Mouse (Mus musculus) cerebellum, postnatal 10 days (tissue): Measurements from ENCODE around the gene Serpini1.

Source experiments
- DNase-seq, 2 experiments: peaks; one replicate each; pipeline ENCODE4 v3.0.0; 2021; ENCODE audit warnings: mixed read lengths in 2 of 2

Gene Serpini1

DNA sequence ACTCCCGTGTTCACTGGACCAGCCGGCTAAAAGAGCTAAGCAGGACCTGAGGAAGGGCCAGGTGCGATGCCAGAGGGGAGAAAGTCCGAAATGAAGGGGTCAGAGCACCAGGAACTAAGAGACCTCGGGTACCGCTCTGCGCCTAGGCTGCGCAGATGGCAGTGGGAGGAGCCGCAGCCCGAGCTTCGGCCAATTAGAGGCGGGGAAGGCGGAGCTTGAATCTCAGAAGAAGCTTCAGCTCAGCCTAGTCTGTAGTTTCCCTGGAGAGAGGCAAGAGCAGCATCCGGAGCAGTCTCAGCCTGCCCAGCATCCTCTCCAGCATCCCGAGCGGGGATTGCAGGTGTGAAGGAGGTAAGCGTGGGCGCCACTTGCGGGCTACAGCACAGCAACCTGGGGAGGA, at the start of gene Serpini1:
Serpini1 (plus strand) TSS at position 256 of the 400 bp plus-strand sequence.
- peak; percentile 93 to 96 for DNase-seq

DNA sequence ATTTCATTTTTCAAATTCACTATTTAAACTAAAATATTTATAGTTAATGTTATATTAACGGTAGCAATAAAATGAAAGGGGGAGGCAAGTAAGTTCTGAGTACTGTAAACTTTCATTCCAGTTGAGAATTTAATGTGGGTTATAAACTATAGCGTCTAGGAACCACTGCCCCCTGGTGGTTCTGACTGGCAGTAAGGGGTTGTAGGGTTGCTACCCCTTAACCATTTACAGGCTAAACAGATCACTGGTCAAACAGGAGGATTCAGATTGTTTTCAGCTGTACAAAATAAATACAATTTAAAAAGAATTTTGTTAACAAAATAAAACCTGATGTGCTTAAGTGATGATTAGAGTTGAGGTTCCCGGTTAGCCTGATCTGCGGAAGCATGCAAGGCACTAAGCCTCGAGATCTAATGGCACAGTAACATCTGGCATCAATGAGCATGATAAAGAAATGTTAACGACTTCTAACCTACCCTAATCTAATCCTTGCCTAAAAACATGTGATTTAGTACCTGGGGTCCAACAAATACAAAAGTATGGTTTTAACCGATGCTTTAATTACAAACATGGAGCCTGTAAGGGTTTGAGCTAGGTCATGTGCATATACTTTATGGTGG, 39.6 kb upstream of the Serpini1 start:
- DNase-seq: peak; percentile 69 to 73

DNA sequence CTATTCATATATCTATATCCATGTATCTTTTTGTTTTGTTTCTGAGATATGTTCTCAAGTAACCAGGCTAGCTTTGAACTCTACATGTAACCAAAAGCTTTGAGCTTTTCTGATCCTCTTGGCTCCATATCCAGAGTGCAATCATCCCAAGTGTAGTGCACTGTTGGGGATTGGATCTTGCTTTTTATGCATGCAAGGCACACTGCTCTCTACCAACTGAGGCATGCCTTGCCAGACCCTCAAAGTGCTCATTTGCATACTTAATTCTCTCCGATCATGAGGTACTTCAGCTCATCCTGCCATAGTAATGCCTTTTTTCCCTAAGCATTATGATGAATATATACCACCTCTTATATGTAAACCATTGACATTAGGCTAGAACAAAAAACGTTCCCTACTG, 36.0 kb upstream of the Serpini1 start:
- DNase-seq: no peak

DNA sequence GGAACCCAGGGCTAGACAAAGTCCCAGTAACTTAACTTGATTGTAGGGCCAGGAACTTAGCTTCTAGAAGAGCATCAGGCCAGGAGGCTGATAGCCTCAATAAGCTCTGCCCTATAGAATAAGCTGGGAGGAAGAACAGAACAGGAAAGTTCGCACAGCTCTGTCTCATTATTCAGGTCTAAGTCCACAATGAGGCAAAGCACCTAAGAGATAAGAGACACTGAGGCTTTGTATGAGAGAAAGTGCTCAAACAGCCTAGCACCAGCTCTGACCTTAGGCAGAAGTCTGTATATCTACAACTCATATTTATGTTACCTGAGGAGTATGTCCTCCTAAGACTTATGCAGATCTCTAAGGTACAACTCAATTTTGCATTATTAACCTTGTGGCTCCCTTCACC, 34.8 kb upstream of the Serpini1 start:
- DNase-seq: no peak

DNA sequence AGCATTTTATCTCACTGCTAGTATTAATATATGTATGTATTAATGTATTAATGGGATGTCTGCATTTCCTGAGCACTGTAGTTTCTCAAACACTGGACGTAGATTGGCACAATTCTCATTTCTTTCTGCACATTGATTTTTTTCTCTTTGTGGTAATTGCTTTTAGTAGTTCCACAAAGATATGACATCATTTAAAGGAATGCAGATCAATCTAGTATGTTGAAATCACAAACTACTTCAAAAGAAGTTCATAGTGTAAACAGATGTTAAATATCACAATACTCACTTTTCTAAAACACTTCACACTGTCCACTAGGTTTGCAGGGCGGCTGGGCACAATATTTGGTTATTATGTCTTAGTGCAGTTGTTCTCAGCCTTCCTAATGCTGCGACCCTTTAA, 26.3 kb upstream of the Serpini1 start:
- DNase-seq: no peak

DNA sequence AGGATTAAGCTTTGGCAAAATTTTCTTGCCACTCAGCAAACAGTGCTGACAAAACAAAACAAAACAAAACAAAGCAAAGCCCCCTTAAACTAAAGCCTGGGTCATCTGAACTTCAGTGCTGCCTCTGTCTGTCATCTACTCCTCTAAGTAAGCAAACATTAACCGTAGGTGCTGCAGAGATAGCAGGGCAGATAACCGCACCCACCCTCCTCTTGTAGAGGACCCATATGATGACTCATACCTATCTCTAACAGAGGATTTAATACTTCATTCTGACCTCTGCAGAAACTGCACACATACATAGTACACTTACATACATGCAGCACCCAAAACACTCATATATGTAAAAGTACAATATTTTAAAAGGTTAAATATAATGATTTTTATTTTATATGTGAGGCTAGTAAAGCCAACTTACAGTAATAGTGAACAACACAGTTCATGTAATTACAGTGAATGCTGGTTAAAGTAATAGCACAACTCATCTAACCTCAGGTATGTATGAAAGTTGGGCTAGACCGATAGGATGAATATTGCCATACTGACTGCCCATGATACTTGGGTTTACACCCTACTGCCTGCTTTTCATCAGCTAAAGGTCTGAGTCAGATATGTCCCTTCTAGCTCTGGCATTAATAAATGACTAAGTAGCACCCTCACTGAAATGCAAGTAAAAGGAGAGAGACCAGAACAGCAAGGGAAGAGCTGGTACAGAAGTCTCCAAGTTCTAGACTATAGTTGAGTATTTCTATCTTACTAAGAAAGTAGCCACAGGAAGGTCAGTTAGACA, 23.1 kb upstream of the Serpini1 start:
- no peak for DNase-seq

DNA sequence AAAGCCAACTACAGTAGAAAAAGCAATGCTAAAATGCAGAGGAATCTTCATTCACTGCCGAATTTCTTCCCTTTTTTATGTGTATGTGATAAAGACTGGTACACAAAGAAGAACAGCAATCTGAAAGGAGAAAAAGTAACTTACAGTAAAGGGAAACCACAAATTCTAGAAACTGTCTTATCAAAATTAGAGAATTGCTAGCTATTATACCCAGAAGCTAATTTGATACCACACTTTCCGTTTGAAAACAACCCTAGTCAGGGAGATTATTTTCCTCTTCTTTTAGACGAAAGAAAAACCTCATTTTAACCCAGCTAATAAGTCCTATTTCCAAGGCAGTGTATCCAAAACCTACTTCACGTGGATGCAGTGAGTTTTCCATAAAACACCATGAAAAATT, 16.1 kb upstream of the Serpini1 start:
- DNase-seq: no peak

DNA sequence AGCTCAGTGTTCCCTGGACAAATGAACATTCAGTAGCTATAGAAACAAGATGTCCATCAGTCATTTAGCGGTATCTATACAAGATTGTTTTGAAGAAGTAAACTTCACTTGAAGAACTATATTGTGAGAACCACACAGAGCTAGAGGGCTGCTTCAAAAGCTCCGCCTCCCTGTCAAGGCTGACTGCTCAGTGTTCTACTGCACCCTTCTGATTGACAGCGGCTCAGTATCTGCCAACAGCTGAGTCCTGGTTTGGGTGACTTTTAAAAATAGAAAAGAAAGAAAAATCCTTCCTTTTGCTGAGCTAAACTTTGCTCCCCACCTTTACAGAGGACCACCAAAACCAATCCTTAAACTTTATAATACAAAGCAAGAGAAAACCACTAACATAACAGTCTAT, 14.5 kb upstream of the Serpini1 start:
- DNase-seq: no peak

DNA sequence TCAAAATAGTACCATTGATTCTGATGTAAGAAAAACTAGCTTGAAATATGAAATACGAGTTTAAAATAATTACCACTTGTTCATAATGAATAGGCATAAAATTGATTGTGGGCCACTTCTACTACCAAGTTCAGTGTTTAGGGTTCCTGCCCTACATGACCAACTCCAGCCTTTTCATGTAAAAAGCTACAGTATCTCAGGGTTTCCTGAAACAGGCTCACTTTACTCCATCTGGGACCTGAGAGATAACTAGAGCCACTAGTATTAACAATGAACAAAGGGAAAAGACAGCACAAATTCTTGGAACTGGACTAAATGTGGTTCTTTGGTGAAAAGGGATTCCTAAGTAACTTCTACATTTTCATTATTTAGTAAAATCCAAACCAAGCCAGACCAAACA, 13.1 kb upstream of the Serpini1 start:
- DNase-seq: no peak

DNA sequence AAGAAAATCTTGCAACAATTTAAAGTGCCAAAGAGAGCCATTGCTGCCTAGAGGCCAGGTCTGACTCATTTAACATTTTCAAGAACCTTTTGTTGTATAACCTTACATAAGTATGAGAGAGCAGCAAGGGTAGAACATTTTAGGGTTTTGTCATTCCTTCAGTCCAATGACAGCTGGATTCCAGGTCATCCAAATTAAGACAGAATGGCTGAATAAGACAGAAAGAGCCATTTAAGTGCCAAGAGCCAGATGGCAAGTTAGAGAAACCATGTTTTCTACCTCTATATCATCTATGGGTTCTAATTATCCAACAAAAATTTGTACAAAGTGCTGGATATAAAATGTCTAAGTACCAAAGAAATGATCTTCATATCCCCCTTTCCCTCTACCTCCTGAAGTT, 6.1 kb upstream of the Serpini1 start:
- peak; percentile 10 to 40 for DNase-seq

DNA sequence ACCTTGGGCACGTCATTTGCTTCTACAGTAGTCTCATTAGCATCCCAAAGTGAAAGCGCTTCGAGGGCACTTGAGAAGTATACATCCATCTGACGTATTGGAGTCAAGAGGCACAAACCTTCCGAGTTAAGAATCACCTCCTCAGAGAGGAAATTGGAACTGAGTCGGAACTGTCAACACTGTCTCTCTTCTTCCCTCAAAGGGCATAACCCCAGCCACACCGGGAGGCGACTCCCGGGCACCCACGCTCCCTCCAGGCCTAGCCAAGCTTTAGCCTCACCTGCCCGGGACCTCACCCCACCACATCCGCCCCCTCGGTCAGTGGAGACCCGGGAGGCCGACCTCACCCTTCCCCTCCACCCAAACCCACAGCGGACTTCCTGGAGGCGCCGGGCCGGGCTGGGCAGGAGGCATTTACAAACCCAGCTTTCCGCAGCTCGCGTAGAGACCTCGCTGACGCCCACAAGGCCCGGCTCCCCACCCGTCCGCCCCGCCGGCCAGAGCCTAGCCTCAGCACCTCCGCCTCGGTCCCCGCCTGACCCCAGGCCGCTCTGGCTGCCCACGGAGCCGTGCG, 1.1 kb upstream of the Serpini1 start:
- no peak for DNase-seq

DNA sequence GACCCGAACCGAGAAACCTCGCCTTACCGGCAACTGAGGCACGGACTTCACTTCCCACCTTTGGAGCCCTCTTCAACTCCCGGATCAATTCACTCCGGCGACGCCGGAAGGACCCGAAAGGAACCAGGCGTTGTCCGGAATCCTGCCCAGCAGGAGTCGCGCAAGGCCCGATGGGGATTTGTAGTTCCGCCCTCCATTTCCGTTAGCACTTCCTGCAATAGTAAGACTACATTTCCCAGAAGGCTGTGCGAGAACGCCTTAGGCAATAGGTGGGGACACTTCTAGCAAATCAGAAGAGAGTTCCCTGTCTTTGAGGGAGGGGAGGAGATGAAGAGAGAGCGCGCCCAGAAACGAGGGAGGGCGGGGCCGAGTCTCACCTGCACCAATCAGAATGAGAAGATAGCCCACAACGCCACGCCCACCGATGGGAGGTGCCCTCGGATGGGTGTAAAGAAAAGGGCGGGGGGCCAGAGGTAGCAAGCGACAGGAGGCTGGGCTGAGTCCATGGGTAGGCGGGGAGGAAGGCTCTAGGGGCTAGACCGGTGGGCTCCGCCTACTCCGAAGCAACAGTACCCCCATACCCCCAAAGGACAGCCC, 554 bp upstream of the Serpini1 start, which contains the start of gene Pdcd10:
Pdcd10 (minus strand) TSS at position 162 of the 597 bp plus-strand sequence.
- DNase-seq: peak; percentile 100

DNA sequence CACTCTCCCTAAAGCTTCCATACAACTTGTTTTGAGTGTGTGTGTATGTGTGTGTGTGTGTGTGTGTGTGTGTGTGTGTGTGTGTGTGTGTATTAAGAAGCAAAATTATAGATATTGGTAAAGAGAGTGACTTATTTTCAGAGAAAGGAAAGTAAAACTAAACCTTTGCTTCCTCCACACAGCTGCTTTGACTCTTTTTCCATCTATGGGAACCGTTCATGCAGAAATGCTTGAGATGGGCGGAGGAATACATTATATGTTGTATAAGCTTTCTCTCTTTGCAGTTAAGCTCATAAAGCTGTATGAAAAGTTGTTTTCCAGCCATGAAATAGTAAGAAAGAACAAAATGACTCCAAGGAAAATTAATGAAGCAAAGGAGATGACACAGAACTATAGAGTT, 16.7 kb downstream of the Serpini1 start:
- DNase-seq: no peak

DNA sequence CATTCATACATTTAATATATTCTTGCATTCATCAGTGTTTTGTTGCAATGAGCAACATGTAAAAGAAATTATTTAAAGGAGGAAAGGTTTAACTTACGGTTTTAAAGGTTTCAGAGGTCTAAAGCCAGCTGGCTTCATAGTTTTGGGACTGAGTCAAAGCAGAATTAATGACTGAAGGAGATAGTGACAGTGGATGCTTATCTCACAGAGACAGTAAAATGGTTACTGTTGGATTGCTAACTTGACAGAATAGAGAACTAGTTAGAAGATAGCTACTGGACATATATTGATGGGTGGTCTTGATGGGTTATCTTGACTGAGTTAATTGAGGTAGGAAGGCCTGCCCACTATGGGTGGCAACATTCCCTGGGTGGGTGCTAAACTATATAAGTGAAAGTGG, 18.2 kb downstream of the Serpini1 start:
- no peak for DNase-seq

DNA sequence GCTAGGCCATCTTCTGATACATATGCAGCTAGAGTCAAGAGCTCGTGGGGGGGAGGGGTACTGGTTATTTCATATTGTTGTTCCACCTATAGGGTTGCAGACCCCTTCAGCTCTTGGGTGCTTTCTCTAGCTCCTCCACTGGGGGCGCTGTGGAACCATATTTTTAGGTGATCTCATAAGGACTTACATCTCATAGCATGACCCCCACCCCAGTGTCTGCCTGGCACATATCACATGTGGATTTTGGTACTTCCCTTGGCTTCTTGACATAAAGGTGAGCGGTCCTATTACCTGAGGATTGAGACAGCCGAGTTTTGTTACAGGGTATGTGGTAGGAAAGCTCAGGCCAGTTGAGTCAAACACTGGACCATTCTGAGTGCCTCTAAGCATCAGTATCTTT, 22.0 kb downstream of the Serpini1 start:
- peak; percentile 53 to 70 for DNase-seq

DNA sequence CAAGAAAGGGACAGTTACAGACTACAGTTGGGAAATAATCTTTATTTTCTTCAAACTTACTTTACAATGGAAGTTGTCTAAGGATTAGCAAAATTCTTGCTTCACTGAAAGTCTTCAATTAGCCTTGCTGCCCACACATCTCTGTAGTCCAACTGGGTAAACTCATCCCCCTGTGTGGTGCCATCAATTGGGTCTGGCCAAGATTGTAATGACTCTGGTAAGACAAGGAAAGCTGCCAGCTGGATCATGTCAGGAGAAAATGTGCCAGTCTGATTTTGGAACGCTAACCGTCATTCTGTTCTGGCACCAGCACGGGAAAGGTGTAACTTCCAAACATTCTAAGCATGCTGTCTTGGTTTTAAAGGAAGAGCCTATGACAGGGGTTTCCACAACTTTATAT, 25.9 kb downstream of the Serpini1 start:
- DNase-seq: peak; percentile 94

DNA sequence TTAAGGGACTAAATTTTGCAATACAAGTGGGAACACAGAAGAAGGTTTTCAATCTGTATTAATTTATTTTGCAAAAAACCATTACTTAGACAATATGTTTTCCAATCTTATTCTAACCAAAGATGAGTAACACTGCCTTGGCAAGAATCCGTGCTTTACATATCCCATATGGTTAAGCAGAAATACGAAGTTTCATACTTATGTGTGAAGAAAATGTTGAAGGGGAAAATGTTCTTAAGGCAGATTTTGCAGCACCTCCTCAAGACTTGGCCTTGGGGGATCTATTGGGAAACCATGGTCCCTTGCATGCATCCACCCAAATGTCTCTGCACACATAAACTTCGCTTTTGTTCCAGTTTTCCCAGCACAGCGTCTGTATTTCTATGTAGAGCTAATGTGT, 27.6 kb downstream of the Serpini1 start:
- DNase-seq: no peak

DNA sequence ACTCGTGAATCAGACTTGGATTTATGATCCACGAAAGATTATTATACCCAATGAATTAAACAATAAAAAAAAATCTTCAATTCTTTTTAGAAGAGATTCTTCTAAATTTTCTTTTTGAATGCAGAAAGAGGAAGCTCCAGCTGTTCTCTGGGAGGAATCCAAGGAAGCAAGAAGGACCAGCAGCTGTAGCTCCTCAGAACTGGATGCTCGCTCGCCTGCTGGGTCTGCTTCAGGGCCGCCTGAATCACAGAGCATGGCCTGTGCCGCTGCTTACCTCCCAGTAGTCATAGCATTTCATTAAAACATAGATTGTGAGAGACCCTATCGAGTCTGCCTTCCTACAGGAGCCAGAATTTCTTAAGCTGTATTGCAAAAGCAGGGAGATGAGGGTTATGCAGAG, 53.7 kb downstream of the Serpini1 start:
- peak in 1 of 2 experiments; percentile 7 for DNase-seq

DNA sequence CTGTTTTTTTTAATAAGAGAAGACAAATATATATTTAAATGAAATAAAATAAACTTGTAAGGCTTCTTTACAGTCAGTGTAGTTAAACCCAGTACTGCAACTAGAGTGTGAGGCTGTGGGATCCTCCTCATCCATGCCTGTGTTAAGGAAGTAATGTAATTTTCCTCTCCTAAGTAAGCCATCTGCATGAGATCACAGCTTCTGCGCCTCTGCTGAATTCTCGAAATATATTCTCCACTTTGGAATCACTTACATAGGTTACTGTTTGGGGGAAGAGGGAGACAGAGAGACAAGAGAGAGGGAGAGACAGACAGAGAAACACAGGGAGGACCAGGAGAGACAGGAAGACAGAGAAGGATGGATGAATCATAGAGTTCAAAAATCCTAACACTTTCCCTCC, 67.3 kb downstream of the Serpini1 start:
- no peak for DNase-seq

DNA sequence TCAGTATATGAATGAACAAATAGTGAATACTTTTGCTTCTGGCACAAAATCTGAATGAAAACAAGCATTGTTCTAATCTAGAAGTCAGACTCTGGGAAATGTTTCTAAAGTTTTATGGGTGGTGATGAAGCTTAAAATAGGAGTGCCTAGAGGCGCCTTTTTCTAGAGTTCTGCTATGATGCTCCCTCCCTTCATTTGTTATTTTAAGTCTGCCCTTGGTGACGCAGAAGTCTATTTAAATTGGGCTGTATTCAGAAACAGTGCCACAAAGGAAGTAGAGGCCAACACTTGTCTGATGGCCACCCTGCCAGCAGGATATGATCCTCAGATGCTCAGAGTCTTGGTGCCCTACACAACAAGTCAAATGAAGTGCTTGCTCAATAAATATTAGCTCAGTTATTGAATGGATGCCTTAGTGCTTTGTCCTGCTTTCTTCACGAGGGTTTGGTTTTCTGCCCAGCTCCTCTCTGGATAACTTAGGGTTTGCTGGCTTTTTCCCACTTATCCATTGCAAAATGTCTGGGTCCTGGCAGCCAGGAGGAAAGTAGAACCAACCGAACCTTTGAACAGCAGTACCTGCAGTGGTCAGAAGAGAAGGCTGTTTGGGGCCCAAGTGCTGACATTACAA, 73.8 kb downstream of the Serpini1 start:
- DNase-seq: no peak

DNA sequence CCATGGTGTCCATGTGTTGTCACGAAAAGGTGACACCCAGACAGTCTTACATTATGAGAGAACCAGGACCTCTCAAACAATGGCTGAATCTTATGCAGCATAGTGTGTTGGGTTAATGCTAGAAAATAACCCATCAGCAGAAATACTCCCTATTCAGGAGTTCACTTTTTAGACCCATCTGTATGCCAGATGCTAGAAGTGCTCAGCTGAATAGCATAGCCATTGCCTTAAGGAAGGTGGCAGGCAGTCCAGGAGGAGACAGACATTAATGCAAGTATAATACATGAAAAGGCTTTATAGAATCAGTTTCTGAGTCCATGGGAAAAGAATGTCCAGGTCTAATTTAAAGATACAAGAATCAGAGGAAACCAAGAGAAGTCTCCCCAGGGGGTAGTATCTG, 75.9 kb downstream of the Serpini1 start:
- no peak for DNase-seq

DNA sequence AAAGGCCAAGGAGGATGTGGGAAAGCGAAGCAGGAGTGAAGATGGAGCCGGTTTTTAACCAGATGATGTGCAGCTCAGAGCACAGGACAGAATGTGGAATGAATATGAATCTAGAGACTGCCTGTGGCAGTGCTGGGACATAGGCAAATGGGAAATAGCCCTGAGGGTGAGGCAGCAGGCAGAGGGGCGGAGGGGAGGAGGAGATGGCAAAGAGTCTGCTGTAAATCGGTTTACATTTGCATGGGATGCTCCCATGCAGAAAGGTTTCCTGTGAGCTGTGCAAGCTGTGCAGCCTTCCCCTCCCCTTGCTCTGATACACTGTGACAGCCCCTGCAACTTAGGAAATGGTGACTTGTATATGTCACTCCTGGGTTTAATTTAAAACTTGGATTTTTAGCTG, 76.3 kb downstream of the Serpini1 start:
- DNase-seq: peak; percentile 25 to 47

DNA sequence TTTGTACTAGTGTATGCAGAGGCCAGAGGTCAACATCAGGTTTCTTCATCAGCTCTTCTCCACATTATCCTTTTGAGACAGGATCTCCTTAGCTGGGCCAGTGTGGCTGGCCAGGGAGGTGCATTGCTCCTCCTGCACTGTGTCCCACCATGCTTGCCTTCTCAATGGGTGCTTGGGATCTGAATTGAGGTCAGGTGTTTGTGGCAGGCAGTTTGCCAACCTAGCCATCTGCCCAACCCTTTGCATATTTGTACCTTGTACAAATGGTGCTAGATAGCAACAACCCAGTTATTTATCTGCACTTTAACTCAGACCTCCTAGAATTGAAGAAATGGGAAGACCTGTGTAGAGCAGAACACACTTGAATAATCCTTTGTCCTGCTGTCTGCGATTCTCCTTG, 78.3 kb downstream of the Serpini1 start:
- DNase-seq: peak; percentile 78 to 80
